Mouse (Mus musculus) stomach, postnatal 0 days (tissue): ENCODE data around the gene Brf1. TPM values are rescaled to one million over a fixed set of nuclear protein-coding genes. Genes with fewer than 3 reads are reported as not detected.

Experiments
- ATAC-seq: fragments of 200-750 bp; cut with Nextera tagmentation; 2 replicates; pipeline ENCODE4 v1.8.0; 2017; ENCODE audit not compliant: low FRiP score, low TSS enrichment
- DNase-seq: peaks from one replicate; pipeline ENCODE4 v3.0.0-alpha.2; 2016; ENCODE audit warnings: low spot score
- H3K27ac ChIP-seq: fragments of 300-500 bp; sonication (generic); replicated peaks from 2 replicates; pipeline ENCODE4 v1.5.1; 2014; ENCODE audit warnings: mild to moderate bottlenecking, control low read depth
- H3K27me3 ChIP-seq: fragments of 300-500 bp; sonication (generic); 2 replicates; pipeline ENCODE4 v1.6.1; 2014; ENCODE audit warnings: low read length; ENCODE audit not compliant: control insufficient read depth, insufficient read depth
- H3K36me3 ChIP-seq: fragments of 300-500 bp; sonication (generic); 2 replicates; pipeline ENCODE4 v1.6.1; 2014; ENCODE audit warnings: low read length, mixed read lengths; ENCODE audit not compliant: control insufficient read depth, insufficient read depth
- H3K4me1 ChIP-seq: fragments of 300-500 bp; sonication (generic); replicated peaks from 2 replicates; pipeline ENCODE4 v1.6.1; 2014; ENCODE audit warnings: antibody characterized with exemption; ENCODE audit not compliant: control insufficient read depth, insufficient read depth
- H3K4me2 ChIP-seq: fragments of 300-500 bp; sonication (generic); replicated peaks from 2 replicates; pipeline ENCODE4 v1.6.1; 2014; ENCODE audit warnings: low read depth, mild to moderate bottlenecking, control low read depth, moderate library complexity
- H3K4me3 ChIP-seq: fragments of 300-500 bp; sonication (generic); 2 replicates; pipeline ENCODE4 v1.5.1; 2014; ENCODE audit warnings: low read depth, low read length, control low read depth
- H3K9ac ChIP-seq: fragments of 300-500 bp; sonication (generic); 2 replicates; pipeline ENCODE4 v1.6.1; 2014; ENCODE audit warnings: mild to moderate bottlenecking, low read length, control low read depth, mixed read lengths
- H3K9me3 ChIP-seq: fragments of 300-500 bp; sonication (generic); 2 replicates; pipeline ENCODE4 v1.6.1; 2016; ENCODE audit warnings: low read length; ENCODE audit not compliant: control insufficient read depth
- CTCF ChIP-seq: IDR thresholded peaks from 2 replicates; pipeline ENCODE4 v1.5.1; 2016; ENCODE audit warnings: antibody characterized with exemption, low read depth, mild to moderate bottlenecking, moderate library complexity
- EP300 ChIP-seq: optimal IDR thresholded peaks from 2 replicates; pipeline ENCODE3; 2016; ENCODE audit warnings: antibody characterized with exemption
- WGBS: fragments of 180-500 bp; shearing (Covaris S2); extraction: QIAGEN DNeasy Blood & Tissue Kit; methylation state at CpG from one replicate; pipeline ENCODE4 v1.1.7; 2014; 5-methylcytosine and 5-hydroxymethylcytosine counted together
- polyA plus RNA-seq: library from polyadenylated mRNA; unstranded; fragments of >200 nt; fragmentation: Nextera tagmentation; extraction: Ambion mirVana; gene quantifications from 2 replicates; pipeline ENCODE4 v1.2.1, GENCODE M21; 2015

Gene Brf1
- polyA plus RNA-seq, 1 experiment from 2014 or later, result 22.3 TPM

GRCm38 (mm10) chr12:112947307-112947706, 53.2 kb downstream of the Brf1 start:
- no peaks in the 10 kb centered on the region for H3K36me3 ChIP-seq
- WGBS, result 30% methylated on average over 4 of the region's 4 CpGs
- DNase-seq (no peak), ATAC-seq (no peak)
- H3K27ac ChIP-seq, result no peak overlapping the region
- H3K27me3 ChIP-seq, result no peaks in the 10 kb centered on the region
- 0 out of 2 replicates have a peak, but pooled peaks cover 8% of the 10 kb centered on the region for H3K4me1 ChIP-seq
- no peak overlapping the region for H3K9ac ChIP-seq
- H3K4me3 ChIP-seq, result no peak overlapping the region
- H3K4me2 ChIP-seq, result no peak overlapping the region
- no peaks in the 10 kb centered on the region for H3K9me3 ChIP-seq
- peak; percentile 66 for TF ChIP-seq CTCF
- no peak for TF ChIP-seq EP300

GRCm38 (mm10) chr12:112943669-112944068, 56.8 kb downstream of the Brf1 start:
- Histone ChIP-seq H3K4me3 (no peak overlapping the region), H3K9ac (no peak overlapping the region), H3K36me3 (no peaks in the 10 kb centered on the region), H3K9me3 (no peaks in the 10 kb centered on the region), H3K27me3 (no peaks in the 10 kb centered on the region), H3K4me2 (no peak overlapping the region), H3K4me1 (0 out of 2 replicates have a peak, but pooled peaks cover 2% of the 10 kb centered on the region), H3K27ac (no peak overlapping the region)
- TF ChIP-seq CTCF (no peak), EP300 (no peak)
- no peak for ATAC-seq
- DNase-seq, result no peak
- WGBS, result 66% methylated on average over 2 of the region's 2 CpGs

- peak; percentile 91 for DNase-seq
- Histone ChIP-seq H3K36me3 (no peaks in the 10 kb centered on the region), H3K4me2 (peak within 1 kb of the TSS; percentile 67), H3K4me1 (0 out of 2 replicates have a peak, but pooled peaks cover 2% of the 10 kb centered on the region), H3K4me3 (peak within 1 kb of the TSS; percentile 59), H3K27ac (peak within 1 kb of the TSS; percentile 86), H3K9me3 (no peaks in the 10 kb centered on the region), H3K9ac (peak within 1 kb of the TSS; percentile 70), H3K27me3 (no peaks in the 10 kb centered on the region)
- WGBS, result 2% methylated on average over 52 of the region's 58 CpGs
- peak; percentile 84 for ATAC-seq
- TF ChIP-seq CTCF (no peak), EP300 (no peak)
These were observed 58.5 kb downstream of the Brf1 start, which contains the start of gene Nudt14 for GRCm38 (mm10) chr12:112941776-112942713. Gene Nudt14 (minus strand): TSS chr12:112942124.

- ATAC-seq (no peak), DNase-seq (no peak)
- 29% methylated on average over 10 of the region's 10 CpGs for WGBS
- H3K9ac ChIP-seq, result peak overlapping the region; percentile 70
- H3K4me1 ChIP-seq, result 0 out of 2 replicates have a peak, but pooled peaks cover 2% of the 10 kb centered on the region
- no peak for TF ChIP-seq EP300
- TF ChIP-seq CTCF, result no peak
- H3K27me3 ChIP-seq, result no peaks in the 10 kb centered on the region
- peak overlapping the region; percentile 67 for H3K4me2 ChIP-seq
- no peaks in the 10 kb centered on the region for H3K9me3 ChIP-seq
- H3K4me3 ChIP-seq, result peak overlapping the region; percentile 59
- H3K36me3 ChIP-seq, result no peaks in the 10 kb centered on the region
- peak overlapping the region; percentile 9; the same call in 1 of the 2 replicates for H3K27ac ChIP-seq
These were observed 59.2 kb downstream of the Brf1 start for GRCm38 (mm10) chr12:112941156-112941775.

- TF ChIP-seq CTCF (no peak), EP300 (no peak)
- Histone ChIP-seq H3K36me3 (no peaks in the 10 kb centered on the region), H3K4me1 (0 out of 2 replicates have a peak, but pooled peaks cover 2% of the 10 kb centered on the region), H3K27me3 (no peaks in the 10 kb centered on the region), H3K9me3 (no peaks in the 10 kb centered on the region), H3K4me2 (no peak overlapping the region), H3K9ac (no peak overlapping the region), H3K27ac (no peak overlapping the region), H3K4me3 (no peak overlapping the region)
- 60% methylated on average over 8 of the region's 9 CpGs for WGBS
- DNase-seq (no peak), ATAC-seq (no peak)
These were observed 59.8 kb downstream of the Brf1 start for GRCm38 (mm10) chr12:112940710-112941109.
